Mouse (Mus musculus) heart, postnatal 10 days (tissue): ENCODE data around the gene Flywch1. TPM values are rescaled to one million over a fixed set of nuclear protein-coding genes. Genes with fewer than 3 reads are reported as not detected.

ENCODE experiments used
- DNase-seq, 2 experiments: peaks; one replicate each; pipeline ENCODE4 v3.0.0; 2021
- intact Hi-C: fragments of 180-260 bp; cut with DNase I; formaldehyde crosslinking; loops from one replicate; pipeline ENCODE4 v1.15.1; 2025
- total RNA-seq, 2 experiments: library from RNA; stranded (reverse); gene quantifications; 2 replicates each; pipeline ENCODE4 v1.2.3; 2021

Gene Flywch1
- total RNA-seq, result 10 to 100 TPM; 31.2 to 32.1 TPM

- intact Hi-C loops, result loop anchor here (2.0 kb wide), 1 partner anchor 57 kb away; the partner anchor contains the start of gene Elob
- peak; percentile 99 for DNase-seq
These were observed at the start of gene Flywch1 for GRCm38 (mm10) chr17:23771284-23772218. Gene Flywch1 (minus strand): TSS chr17:23771602.

GRCm38 (mm10) chr17:23820731-23821130 lies 49.3 kb upstream of the Flywch1 start:
- no peak for DNase-seq
- intact Hi-C loops, result no loop called here

DNA sequence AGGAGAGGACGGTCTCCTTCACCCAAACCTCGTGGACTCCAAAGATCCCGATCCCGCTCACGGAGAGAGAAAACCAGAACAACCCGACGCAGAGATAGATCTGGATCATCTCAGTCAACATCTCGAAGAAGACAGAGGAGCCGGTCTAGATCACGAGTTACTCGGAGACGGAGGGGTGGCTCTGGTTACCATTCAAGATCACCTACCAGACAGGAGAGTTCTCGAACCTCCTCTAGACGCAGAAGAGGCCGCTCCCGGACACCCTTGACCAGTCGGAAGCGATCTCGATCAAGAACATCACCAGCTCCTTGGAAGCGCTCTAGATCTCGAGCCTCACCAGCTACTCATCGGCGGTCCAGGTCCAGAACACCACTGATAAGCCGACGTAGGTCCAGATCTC lies 47.8 kb upstream of the Flywch1 start:
- intact Hi-C loops, result no loop called here
- DNase-seq, result peak in 1 of 2 experiments; percentile 16

GRCm38 (mm10) chr17:23818579-23818978 lies 47.2 kb upstream of the Flywch1 start:
- intact Hi-C loops, result no loop called here
- DNase-seq, result no peak

- intact Hi-C loops, result no loop called here
- no peak for DNase-seq
These were observed 44.2 kb upstream of the Flywch1 start for GRCm38 (mm10) chr17:23815641-23816040.

GRCm38 (mm10) chr17:23807918-23808317 lies 36.5 kb upstream of the Flywch1 start:
- DNase-seq, result no peak
- intact Hi-C loops, result loop anchor here (1.0 to 2.0 kb wide), 3 partner anchors 15 to 33 kb away; no protein-coding TSS in a partner anchor

GRCm38 (mm10) chr17:23806867-23807266 lies 35.5 kb upstream of the Flywch1 start:
- peak; percentile 56 to 65 for DNase-seq
- intact Hi-C loops, result loop anchor here (1.0 to 2.0 kb wide), 2 partner anchors 19 to 32 kb away; no protein-coding TSS in a partner anchor

- intact Hi-C loops, result loop anchor here (1.0 kb wide), 2 partner anchors 20 to 25 kb away; partner anchors contain the start of gene Elob
- DNase-seq, result no peak
These were observed 33.2 kb upstream of the Flywch1 start for GRCm38 (mm10) chr17:23804426-23805085.

DNA sequence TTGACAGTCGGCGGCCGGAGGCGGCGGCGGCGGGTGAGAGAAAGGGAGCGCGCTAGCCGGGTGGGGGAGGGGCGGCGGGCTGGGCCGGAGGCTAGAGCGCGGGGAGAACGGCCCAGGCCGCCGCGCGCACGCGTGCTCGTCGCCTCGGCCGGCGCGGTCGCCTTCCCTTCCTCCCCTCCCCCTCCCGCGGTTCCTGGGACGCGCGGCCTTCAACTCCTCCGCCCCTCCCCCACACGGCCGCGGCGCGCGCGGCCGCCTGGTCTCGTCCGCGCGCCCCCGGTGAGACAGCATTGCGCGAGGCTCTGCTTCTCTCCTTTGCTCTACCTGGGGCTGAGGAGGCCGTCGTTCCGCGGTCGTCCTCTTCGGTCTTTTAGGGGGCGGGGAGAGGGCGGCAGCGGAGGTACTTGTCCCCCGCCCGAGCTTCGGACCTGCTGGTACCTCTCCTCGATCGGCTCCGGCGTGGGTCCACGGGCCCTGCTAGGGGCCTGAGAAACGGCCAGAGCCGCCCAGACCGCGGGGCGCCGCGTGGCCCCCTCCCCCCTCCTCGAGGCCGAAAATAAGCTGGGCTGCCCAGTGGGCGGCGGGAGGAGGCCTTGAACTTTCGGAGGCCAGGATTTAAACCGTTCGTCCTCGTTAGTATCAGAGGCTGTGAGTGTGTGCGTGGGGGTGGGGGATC lies 32.1 kb upstream of the Flywch1 start:
- DNase-seq, result peak in 1 of 2 experiments; percentile 85
- intact Hi-C loops, result loop anchor here (1.0 kb wide), 2 partner anchors 21 to 26 kb away; partner anchors contain the start of gene Elob

DNA sequence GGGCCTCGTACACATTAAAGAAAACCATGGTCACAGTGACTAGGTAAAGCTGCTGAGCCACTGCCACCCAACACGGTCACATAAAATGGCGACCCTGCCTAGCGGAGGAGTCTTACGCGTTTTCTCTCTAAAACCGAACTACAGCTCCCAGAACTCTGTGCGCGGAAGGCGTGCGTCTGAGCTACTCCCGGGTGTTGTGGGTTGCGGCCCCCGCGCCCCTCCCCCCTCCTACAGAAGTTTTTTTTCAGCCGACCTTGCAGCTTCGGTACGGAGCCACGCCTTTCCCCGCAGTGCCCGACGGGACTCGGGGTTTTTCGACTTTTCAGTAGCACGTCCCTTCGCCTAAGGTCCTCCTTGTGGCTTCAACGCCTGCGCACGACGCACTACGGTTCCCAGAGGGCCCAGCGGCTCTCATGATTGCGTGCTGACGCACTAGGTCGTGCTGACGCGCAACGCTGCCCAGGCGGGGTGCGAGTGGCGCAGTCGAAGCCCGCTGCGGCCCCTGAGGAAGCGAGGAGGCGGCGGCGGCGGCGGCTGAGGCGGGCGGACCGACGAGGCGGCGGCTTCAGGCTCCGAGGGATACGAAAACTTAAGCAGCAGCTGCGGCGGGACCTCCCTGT lies 31.5 kb upstream of the Flywch1 start:
- intact Hi-C loops, result no loop called here
- DNase-seq, result peak; percentile 98 to 99

DNA sequence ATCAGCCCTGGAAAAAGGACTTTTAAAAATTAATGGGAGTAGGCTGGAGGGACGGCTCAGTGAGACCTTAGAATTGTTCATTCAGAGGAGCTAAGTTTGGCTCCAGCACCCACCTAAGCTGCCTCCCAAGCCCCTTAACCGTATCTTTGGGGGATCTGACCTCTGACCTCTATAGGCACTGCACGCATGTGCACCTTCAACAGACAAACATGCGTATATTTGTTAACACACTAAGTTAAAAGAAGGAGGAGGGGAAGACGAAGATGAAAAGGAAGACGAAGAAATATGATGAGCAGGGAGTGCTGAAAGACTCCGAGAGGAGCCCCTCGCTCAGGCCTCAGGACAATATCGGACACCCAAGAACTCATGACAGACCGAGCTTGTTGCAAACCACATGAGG lies 30.2 kb upstream of the Flywch1 start:
- DNase-seq, result no peak
- intact Hi-C loops, result no loop called here

GRCm38 (mm10) chr17:23797316-23797715 lies 25.9 kb upstream of the Flywch1 start:
- no peak for DNase-seq
- intact Hi-C loops, result no loop called here

- no peak for DNase-seq
- intact Hi-C loops, result no loop called here
These were observed 23.9 kb upstream of the Flywch1 start for GRCm38 (mm10) chr17:23795323-23795722.

GRCm38 (mm10) chr17:23791079-23791357 lies 19.6 kb upstream of the Flywch1 start:
- DNase-seq, result peak in 1 of 2 experiments; percentile 19
- intact Hi-C loops, result no loop called here

- DNase-seq, result peak; percentile 69 to 80
- intact Hi-C loops, result no loop called here
These were observed 19.1 kb upstream of the Flywch1 start, which contains the start of gene Srrm2 for GRCm38 (mm10) chr17:23790269-23791078. Gene Srrm2 (plus strand): TSS chr17:23790532.

GRCm38 (mm10) chr17:23789749-23790268 lies 18.4 kb upstream of the Flywch1 start:
- intact Hi-C loops, result no loop called here
- peak in 1 of 2 experiments; percentile 9 for DNase-seq

DNA sequence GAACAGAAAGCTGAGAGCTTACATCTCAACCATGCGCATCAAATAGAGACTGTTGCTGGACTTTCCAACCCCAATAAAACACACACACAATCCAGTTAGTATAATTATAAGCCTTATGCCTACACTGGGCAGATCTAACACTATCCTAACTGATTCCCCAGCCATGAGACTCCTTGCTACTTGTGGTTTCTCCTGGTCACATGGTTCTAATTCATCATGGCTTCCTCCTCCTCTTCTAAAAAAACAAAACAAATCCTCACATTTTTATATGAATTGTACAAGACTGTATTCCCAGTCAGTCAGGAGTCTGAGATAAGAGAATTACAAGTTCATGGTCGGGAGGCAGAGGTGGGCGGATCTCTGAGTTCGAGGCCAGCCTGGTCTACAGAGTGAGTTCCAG lies 17.6 kb upstream of the Flywch1 start:
- no peak for DNase-seq
- intact Hi-C loops, result no loop called here

GRCm38 (mm10) chr17:23786510-23786931 lies 15.1 kb upstream of the Flywch1 start:
- intact Hi-C loops, result no loop called here
- DNase-seq, result no peak
